Comparison of ENCODE assay signal across 8 mouse cellular contexts in the genomic region with DNA sequence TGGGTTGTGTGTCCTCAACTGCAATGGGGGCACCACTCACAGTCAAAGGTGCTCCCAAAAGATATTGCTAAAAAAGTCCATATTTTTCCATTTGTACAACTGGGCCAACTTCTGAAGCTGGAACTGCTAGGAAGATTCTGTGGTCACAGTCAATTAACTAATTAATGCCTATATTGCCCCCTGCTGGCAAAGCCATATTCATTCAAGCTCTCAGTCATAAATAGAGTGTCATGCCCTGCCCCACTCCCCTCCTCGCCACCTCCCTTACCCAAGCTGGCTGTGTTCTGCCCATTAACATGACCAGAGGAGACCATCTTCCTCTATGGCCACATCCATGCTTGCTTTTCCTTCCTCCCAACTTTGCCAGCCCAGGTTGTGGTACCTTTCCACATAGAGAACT. TPM values are rescaled to one million over a fixed set of nuclear protein-coding genes. Genes with fewer than 3 reads are reported as not detected.
DNase-seq lines count a peak whose midpoint lies in the region; ATAC-seq and TF ChIP-seq lines count a peak whose summit lies in the region.
"Had no signal": no experiment of that assay in that cellular context is flagged by ENCODE, and none has a peak within 500 bp of the region (broad histone marks: within the 10 kb centered on the region; RNA-seq: fewer than 3 reads in every experiment).

No protein-coding gene starts in this region.

- POLR2A ChIA-PET in Patski (lab: Charles Lee) = no interaction called here

- no peaks in the 10 kb centered on the region for H3K27me3 ChIP-seq in limb, embryonic 14.5 days (ENCODE audit: control insufficient read depth, insufficient read depth, low read length)
- H3K27me3 ChIP-seq in limb, embryonic 10.5 days (ENCODE audit: low read depth, poor library complexity, severe bottlenecking) = no peaks in the 10 kb centered on the region
- no peaks in the 10 kb centered on the region for H3K27me3 ChIP-seq in Patski
- no peaks in the 10 kb centered on the region for H3K27me3 ChIP-seq in kidney, embryonic 16.5 days (ENCODE audit: insufficient read depth, low read length)

- no peak for ATAC-seq in limb, embryonic 14.5 days (ENCODE audit: low FRiP score, low read depth)
- ATAC-seq in Patski = no peak
- ATAC-seq in kidney, embryonic 16.5 days (ENCODE audit: low FRiP score, low TSS enrichment) = 0 out of 2 replicates have a peak, but pooled peaks have one; percentile 27

- no peak overlapping the region for H3K4me3 ChIP-seq in limb, embryonic 14.5 days (replicated peaks; ENCODE audit: low read length)
- H3K4me3 ChIP-seq in limb, embryonic 10.5 days = no peak overlapping the region
- H3K4me3 ChIP-seq in kidney, embryonic 16.5 days (ENCODE audit: low read length) = no peak overlapping the region
- H3K4me3 ChIP-seq: liver, embryonic 15.5 days had no signal

- H3K9ac ChIP-seq in limb, embryonic 14.5 days (ENCODE audit: low read depth, low read length, severe bottlenecking) = no peak overlapping the region
- H3K9ac ChIP-seq in kidney, embryonic 16.5 days (replicated peaks; ENCODE audit: low read length) = no peak overlapping the region
- H3K9ac ChIP-seq: liver, embryonic 15.5 days had no signal

- H3K4me2 ChIP-seq in limb, embryonic 14.5 days (replicated peaks; ENCODE audit: low read depth, low read length, severe bottlenecking) = no peak overlapping the region
- no peak overlapping the region for H3K4me2 ChIP-seq in kidney, embryonic 16.5 days (replicated peaks; ENCODE audit: low read depth, low read length)
- H3K4me2 ChIP-seq: liver, embryonic 15.5 days had no signal

- in situ Hi-C loops in Patski (cut with MboI; ENCODE audit: low pct_unique_long_range_greater_than_20kb) = loop anchor here (5.0 kb wide), 1 partner anchor 83 kb away; no protein-coding TSS in a partner anchor

- TF ChIP-seq POLR2A in limb, embryonic 14.5 days (IDR thresholded peaks at IDR 0.05; ENCODE audit: borderline replicate concordance, extremely low read depth, insufficient read depth, insufficient read length) = no peak

- H3K27ac ChIP-seq in limb, embryonic 14.5 days (replicated peaks; ENCODE audit: low read depth, low read length) = no peak overlapping the region
- H3K27ac ChIP-seq in limb, embryonic 10.5 days = no peak overlapping the region
- no peak overlapping the region for H3K27ac ChIP-seq in kidney, embryonic 16.5 days (ENCODE audit: low read length)
- H3K27ac ChIP-seq: liver, embryonic 15.5 days had no signal

- peak; percentile 54 for TF ChIP-seq CTCF in Patski (IDR thresholded peaks at IDR 0.05)

- H3K9me3 ChIP-seq in limb, embryonic 14.5 days (ENCODE audit: control insufficient read depth, low read length) = no peaks in the 10 kb centered on the region
- H3K9me3 ChIP-seq in limb, embryonic 10.5 days (replicated peaks) = no peaks in the 10 kb centered on the region
- H3K9me3 ChIP-seq in kidney, embryonic 16.5 days (ENCODE audit: low read length) = no peaks in the 10 kb centered on the region
- H3K9me3 ChIP-seq: liver, embryonic 15.5 days had no signal

- WGBS in limb, embryonic 14.5 days = 36% methylated on average over 1 of the region's 1 CpGs
- WGBS in limb, embryonic 10.5 days = 67% methylated on average over 1 of the region's 1 CpGs
- 24% methylated on average over 1 of the region's 1 CpGs for WGBS in kidney, embryonic 16.5 days

- CTCF ChIA-PET in Patski (lab: Charles Lee) = interaction anchor here (1.1 to 5.4 kb wide), 7 partner anchors 13 to 199 kb away, joined by 3 to 48 read pairs (median 5); partner anchors contain the start of gene Mapkbp1

- H3K4me1 ChIP-seq in limb, embryonic 14.5 days (ENCODE audit: control insufficient read depth, insufficient read depth, low read length) = no peaks in the 10 kb centered on the region
- no peaks in the 10 kb centered on the region for H3K4me1 ChIP-seq in limb, embryonic 10.5 days
- no peaks in the 10 kb centered on the region for H3K4me1 ChIP-seq in kidney, embryonic 16.5 days (ENCODE audit: insufficient read depth, low read length)

- no peaks in the 10 kb centered on the region for H3K36me3 ChIP-seq in limb, embryonic 14.5 days (ENCODE audit: control insufficient read depth, insufficient read depth, low read length)
- no peaks in the 10 kb centered on the region for H3K36me3 ChIP-seq in limb, embryonic 10.5 days
- no peaks in the 10 kb centered on the region for H3K36me3 ChIP-seq in kidney, embryonic 16.5 days (ENCODE audit: insufficient read depth, low read length)
- H3K36me3 ChIP-seq: liver, embryonic 15.5 days had no signal

- peak; percentile 40 for DNase-seq in limb, embryonic 14.5 days (ENCODE audit: low spot score)
- DNase-seq in limb, embryonic 10.5 days (ENCODE audit: low spot score) = no peak
- no peak for DNase-seq in Patski (ENCODE audit: low read depth, low spot score)
- peak; percentile 33 for DNase-seq in embryo, embryonic 10 days (ENCODE audit: low spot score)
- peak; percentile 54 for DNase-seq in naive thymus-derived CD4-positive, alpha-beta T cell, adult 2 months (ENCODE audit: low read depth)
- no peak for DNase-seq in ovary, postnatal 10 days (ENCODE audit: low spot score)

RNA-seq across cellular contexts. Expression of gene Ehd4, which starts 16.3 kb away (rescaled TPM):
- 18.3 and 19.7 TPM in 2 replicates for polyA plus RNA-seq in limb, embryonic 14.5 days (2012; rRNA removed)
- polyA plus RNA-seq in limb, embryonic 14.5 days (2014; fragmentation: Nextera tagmentation; extraction: Ambion mirVana) = 37.1 and 51.0 TPM in 2 replicates
- polyA plus RNA-seq in limb, embryonic 10.5 days (2016; fragmentation: Nextera tagmentation; extraction: Ambion mirVana) = 25.3 and 27.5 TPM in 2 replicates
- polyA plus RNA-seq in Patski (2021) = 69.6 TPM
- polyA plus RNA-seq in kidney, embryonic 16.5 days (2015; fragmentation: Nextera tagmentation; extraction: Ambion mirVana) = 50.4 and 54.0 TPM in 2 replicates

Comparison
In these comparisons a context has a peak if more than half of its experiments do, and no peak if none do; other contexts are left out.
1. DNase-seq: peak in limb, embryonic 14.5 days (single experiment), embryo, embryonic 10 days (single experiment) and naive thymus-derived CD4-positive, alpha-beta T cell, adult 2 months (single experiment); none in limb, embryonic 10.5 days (single experiment), Patski (single experiment) and ovary, postnatal 10 days (single experiment).